Mouse (Mus musculus) hindbrain, embryonic 15.5 days (tissue): ENCODE measurements at regions not wholly inside any gene's neighbourhood (a gene's known extent, or its start where the extent isn't known, plus 50 kb on each side); places are given as distances from the start of the nearest gene placed in this dataset.

Experiments
- ATAC-seq: fragments of 200-750 bp; cut with Nextera tagmentation; 2 replicates; pipeline ENCODE4 v1.8.0; 2017; ENCODE audit warnings: low read depth, moderate number of reproducible peaks, moderate TSS enrichment; ENCODE audit not compliant: low FRiP score
- H3K27ac ChIP-seq: fragments of 300-500 bp; sonication (generic); replicated peaks from 2 replicates; pipeline ENCODE4 v1.5.1; 2015; ENCODE audit warnings: mild to moderate bottlenecking, inconsistent platforms
- H3K27me3 ChIP-seq: fragments of 300-500 bp; sonication (generic); 2 replicates; pipeline ENCODE4 v1.6.1; 2015; ENCODE audit warnings: control low read depth, inconsistent platforms
- H3K36me3 ChIP-seq: fragments of 300-500 bp; sonication (generic); 2 replicates; pipeline ENCODE4 v1.6.1; 2015; ENCODE audit warnings: control low read depth, inconsistent platforms
- H3K4me1 ChIP-seq: fragments of 300-500 bp; sonication (generic); replicated peaks from 2 replicates; pipeline ENCODE4 v1.6.1; 2015; ENCODE audit warnings: control low read depth, inconsistent platforms
- H3K4me2 ChIP-seq: fragments of 300-500 bp; sonication (generic); 2 replicates; pipeline ENCODE4 v1.6.1; 2015; ENCODE audit warnings: moderate library complexity, mild to moderate bottlenecking, inconsistent platforms
- H3K4me3 ChIP-seq: fragments of 300-500 bp; sonication (generic); 2 replicates; pipeline ENCODE4 v1.5.1; 2015; ENCODE audit warnings: mild to moderate bottlenecking, inconsistent platforms
- H3K9ac ChIP-seq: fragments of 300-500 bp; sonication (generic); 2 replicates; pipeline ENCODE4 v1.6.1; 2015; ENCODE audit warnings: inconsistent platforms
- H3K9me3 ChIP-seq: fragments of 300-500 bp; sonication (generic); 2 replicates; pipeline ENCODE4 v1.6.1; 2016; ENCODE audit warnings: control low read depth, inconsistent platforms
- WGBS: fragments of 180-500 bp; shearing (Covaris S2); methylation state at CpG from one replicate; pipeline ENCODE4 v1.1.7; 2015; 5-methylcytosine and 5-hydroxymethylcytosine counted together

GRCm38 (mm10) chr9:84304398-84304797, 379.5 kb downstream of the Bckdhb start:
- WGBS: 95% methylated on average over 2 of the region's 2 CpGs
- H3K4me3 ChIP-seq: no peak overlapping the region
- no peaks in the 10 kb centered on the region for H3K9me3 ChIP-seq
- no peak for ATAC-seq
- H3K4me2 ChIP-seq: no peak overlapping the region
- no peaks in the 10 kb centered on the region for H3K4me1 ChIP-seq
- no peak overlapping the region for H3K27ac ChIP-seq
- H3K27me3 ChIP-seq: no peaks in the 10 kb centered on the region
- H3K9ac ChIP-seq: no peak overlapping the region
- no peaks in the 10 kb centered on the region for H3K36me3 ChIP-seq

GRCm38 (mm10) chr9:84318811-84319210, 393.9 kb downstream of the Bckdhb start:
- no peak overlapping the region for H3K4me3 ChIP-seq
- ATAC-seq: no peak
- no peaks in the 10 kb centered on the region for H3K9me3 ChIP-seq
- H3K27ac ChIP-seq: no peak overlapping the region
- 70% methylated on average over 2 of the region's 2 CpGs for WGBS
- H3K4me2 ChIP-seq: no peak overlapping the region
- H3K36me3 ChIP-seq: no peaks in the 10 kb centered on the region
- no peak overlapping the region for H3K9ac ChIP-seq
- peaks cover 7% of the 10 kb centered on the region for H3K4me1 ChIP-seq
- no peaks in the 10 kb centered on the region for H3K27me3 ChIP-seq

- Histone ChIP-seq H3K36me3 (no peaks in the 10 kb centered on the region), H3K27ac (no peak overlapping the region), H3K9me3 (no peaks in the 10 kb centered on the region), H3K9ac (no peak overlapping the region), H3K4me2 (no peak overlapping the region), H3K27me3 (no peaks in the 10 kb centered on the region), H3K4me3 (no peak overlapping the region), H3K4me1 (peaks cover 7% of the 10 kb centered on the region)
- WGBS: 35% methylated on average over 2 of the region's 2 CpGs
- ATAC-seq: no peak
Observed at GRCm38 (mm10) chr9:84319338-84319737, 394.4 kb downstream of the Bckdhb start.

DNA sequence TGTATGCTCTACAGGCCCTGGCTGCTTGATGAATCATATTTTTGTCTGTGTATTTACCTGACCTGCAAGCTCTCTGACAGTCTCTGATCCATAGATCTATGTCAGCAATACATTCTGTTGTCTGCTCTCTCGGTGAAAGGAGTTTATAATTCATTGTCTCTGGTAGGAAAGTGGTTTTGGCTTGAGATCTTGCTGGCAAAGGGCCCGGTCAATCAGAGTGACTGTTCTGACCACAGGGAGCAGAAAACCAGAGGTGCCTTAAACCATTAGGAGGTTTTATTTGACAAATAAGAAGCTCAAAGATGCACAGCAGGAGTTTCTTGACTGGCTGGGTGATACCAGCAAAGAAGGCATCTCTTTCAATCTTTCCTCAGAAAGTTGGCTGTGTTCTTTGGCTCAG, 398.2 kb downstream of the Bckdhb start:
- ATAC-seq: no peak
- Histone ChIP-seq H3K4me3 (no peak overlapping the region), H3K4me1 (peaks cover 7% of the 10 kb centered on the region), H3K4me2 (no peak overlapping the region), H3K27ac (no peak overlapping the region), H3K9me3 (no peaks in the 10 kb centered on the region), H3K36me3 (no peaks in the 10 kb centered on the region), H3K27me3 (no peaks in the 10 kb centered on the region), H3K9ac (no peak overlapping the region)
- 43% methylated on average over 2 of the region's 2 CpGs for WGBS

GRCm38 (mm10) chr9:84331083-84331602, 406.2 kb downstream of the Bckdhb start:
- Histone ChIP-seq H3K4me3 (no peak overlapping the region), H3K27ac (no peak overlapping the region), H3K36me3 (no peaks in the 10 kb centered on the region), H3K9ac (no peak overlapping the region), H3K27me3 (no peaks in the 10 kb centered on the region), H3K9me3 (no peaks in the 10 kb centered on the region), H3K4me1 (no peaks in the 10 kb centered on the region), H3K4me2 (no peak overlapping the region)
- ATAC-seq: no peak
- WGBS: 75% methylated on average over 4 of the region's 4 CpGs

DNA sequence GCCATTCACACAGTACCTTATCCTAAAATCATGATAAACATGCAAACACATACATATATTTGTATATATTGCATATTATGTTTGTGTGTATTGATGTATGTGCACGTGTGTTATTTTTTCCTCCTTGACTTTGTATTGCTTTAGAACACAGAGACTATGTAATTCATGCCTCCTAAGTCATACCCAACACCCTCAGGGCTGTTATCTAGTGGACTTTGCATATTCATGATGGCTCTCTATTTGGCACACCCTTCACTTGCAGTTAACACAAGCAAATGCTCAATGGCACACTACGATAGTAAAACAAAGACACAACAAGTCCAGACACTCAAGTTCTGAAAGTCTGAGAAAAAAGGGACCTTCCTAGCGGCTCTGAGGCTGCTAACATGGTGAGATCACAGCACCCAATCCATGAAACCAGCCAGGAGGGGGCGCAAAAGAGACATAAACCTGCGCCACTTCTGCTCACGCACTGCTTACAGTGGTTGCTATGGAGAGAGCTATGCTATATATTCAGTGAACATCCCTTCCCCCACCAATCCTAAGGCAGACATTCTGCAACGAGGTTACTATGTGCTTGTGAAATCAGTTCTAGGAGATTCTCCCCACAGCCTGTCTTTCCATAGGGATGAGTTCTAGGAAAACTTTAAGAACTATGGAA, 418.6 kb downstream of the Bckdhb start:
- WGBS: 13% methylated on average over 7 of the region's 7 CpGs
- H3K4me3 ChIP-seq: no peak overlapping the region
- peak; percentile 92 for ATAC-seq
- no peaks in the 10 kb centered on the region for H3K36me3 ChIP-seq
- H3K4me2 ChIP-seq: no peak overlapping the region
- no peak overlapping the region for H3K9ac ChIP-seq
- H3K27ac ChIP-seq: no peak overlapping the region
- no peaks in the 10 kb centered on the region for H3K4me1 ChIP-seq
- no peaks in the 10 kb centered on the region for H3K9me3 ChIP-seq
- no peaks in the 10 kb centered on the region for H3K27me3 ChIP-seq

DNA sequence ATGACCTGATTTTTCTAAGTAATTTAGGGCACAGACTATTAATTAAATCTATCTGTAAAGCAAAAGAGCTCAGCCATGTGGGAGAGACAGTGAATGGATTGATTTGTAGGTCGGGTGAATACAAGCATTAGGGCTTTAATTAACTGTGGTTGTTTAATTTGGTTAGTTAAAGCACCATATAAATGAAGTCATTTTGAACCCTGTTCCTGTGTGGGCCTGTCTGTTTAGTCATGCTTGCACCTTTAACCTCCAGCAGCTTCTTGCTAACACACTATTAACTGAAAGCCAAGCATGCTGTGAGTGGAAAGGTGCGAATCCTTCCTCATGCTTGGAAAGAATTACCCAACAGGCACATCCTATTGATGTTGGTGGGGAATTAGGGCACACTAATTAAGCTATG, 425.3 kb downstream of the Bckdhb start:
- no peak overlapping the region for H3K27ac ChIP-seq
- no peak overlapping the region for H3K4me2 ChIP-seq
- H3K4me3 ChIP-seq: no peak overlapping the region
- 0 out of 2 replicates have a peak, but pooled peaks have one; percentile 56 for ATAC-seq
- H3K9me3 ChIP-seq: no peaks in the 10 kb centered on the region
- no peak overlapping the region for H3K9ac ChIP-seq
- WGBS: 45% methylated on average over 2 of the region's 2 CpGs
- no peaks in the 10 kb centered on the region for H3K27me3 ChIP-seq
- H3K4me1 ChIP-seq: no peaks in the 10 kb centered on the region
- no peaks in the 10 kb centered on the region for H3K36me3 ChIP-seq

DNA sequence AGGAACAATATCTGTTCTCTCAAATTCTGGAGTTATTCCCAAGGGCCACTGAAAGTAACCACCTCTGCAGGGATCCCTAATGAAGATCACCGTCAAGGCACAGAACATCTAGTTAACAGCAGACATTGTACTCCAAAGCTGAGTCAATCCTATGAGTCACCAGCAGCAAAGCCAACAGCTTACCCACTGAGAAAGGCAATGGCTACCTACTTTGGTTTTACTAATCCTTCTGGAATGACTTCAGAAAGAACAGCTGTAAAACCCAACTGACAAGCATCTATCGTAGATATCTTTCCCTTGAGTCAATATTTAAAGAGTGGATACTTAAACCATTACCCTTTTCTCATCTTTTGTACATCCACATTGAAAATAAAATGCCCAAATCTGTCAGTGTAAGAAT, 429.5 kb downstream of the Bckdhb start:
- Histone ChIP-seq H3K4me3 (no peak overlapping the region), H3K27me3 (no peaks in the 10 kb centered on the region), H3K9ac (no peak overlapping the region), H3K27ac (no peak overlapping the region), H3K9me3 (no peaks in the 10 kb centered on the region), H3K36me3 (no peaks in the 10 kb centered on the region), H3K4me1 (no peaks in the 10 kb centered on the region), H3K4me2 (no peak overlapping the region)
- 94% methylated on average over 2 of the region's 2 CpGs for WGBS
- ATAC-seq: no peak

- WGBS: 97% methylated on average over 2 of the region's 2 CpGs
- Histone ChIP-seq H3K27me3 (no peaks in the 10 kb centered on the region), H3K9me3 (no peaks in the 10 kb centered on the region), H3K27ac (no peak overlapping the region), H3K9ac (no peak overlapping the region), H3K36me3 (no peaks in the 10 kb centered on the region), H3K4me3 (no peak overlapping the region), H3K4me2 (no peak overlapping the region), H3K4me1 (no peaks in the 10 kb centered on the region)
- no peak for ATAC-seq
Observed at GRCm38 (mm10) chr9:84356167-84356566, 431.2 kb downstream of the Bckdhb start.

DNA sequence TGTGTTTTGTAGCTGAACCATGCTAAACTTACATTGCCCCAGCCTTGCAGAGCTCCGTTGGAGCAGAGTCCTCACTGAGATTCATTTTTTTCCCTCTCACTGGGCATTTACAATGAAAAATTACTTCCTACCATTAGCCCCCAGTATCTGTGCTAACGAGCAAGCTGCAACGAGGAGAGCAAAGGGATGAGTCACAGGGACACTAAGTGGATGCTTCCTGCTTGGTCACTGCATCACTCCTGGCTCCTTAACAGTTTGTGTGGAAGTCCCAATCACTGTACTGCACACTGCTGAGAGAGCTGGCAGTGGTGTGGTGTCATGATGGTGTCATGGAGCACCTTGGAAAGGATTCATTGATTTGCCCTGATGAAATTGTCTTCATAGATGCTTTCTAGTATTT, 434.9 kb downstream of the Bckdhb start:
- Histone ChIP-seq H3K4me3 (no peak overlapping the region), H3K36me3 (no peaks in the 10 kb centered on the region), H3K27ac (no peak overlapping the region), H3K9ac (no peak overlapping the region), H3K9me3 (no peaks in the 10 kb centered on the region), H3K27me3 (no peaks in the 10 kb centered on the region), H3K4me2 (no peak overlapping the region), H3K4me1 (no peaks in the 10 kb centered on the region)
- no peak for ATAC-seq
- 39% methylated on average over 3 of the region's 3 CpGs for WGBS

GRCm38 (mm10) chr9:84360484-84360883, 435.5 kb downstream of the Bckdhb start:
- no peak overlapping the region for H3K4me2 ChIP-seq

DNA sequence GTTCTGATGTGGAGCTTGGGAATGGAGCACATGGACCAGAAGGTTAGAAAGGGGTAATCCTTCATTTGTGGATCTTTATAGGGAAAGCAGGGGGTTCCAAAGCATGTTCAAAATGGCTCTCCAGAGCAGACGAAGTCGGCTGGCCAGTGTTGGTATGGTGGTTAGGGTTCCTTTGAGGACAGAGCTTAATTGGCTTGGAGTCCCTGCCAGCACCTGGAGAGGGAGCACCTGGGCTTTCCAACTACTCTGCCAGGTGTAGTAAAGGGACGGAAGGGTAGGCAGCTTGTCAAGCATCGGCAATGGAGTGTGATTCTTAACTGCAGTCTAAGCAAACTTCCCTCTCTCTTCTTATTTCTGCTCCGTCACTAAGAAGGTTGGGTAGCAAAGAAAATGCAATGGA, 438.5 kb downstream of the Bckdhb start:
- no peaks in the 10 kb centered on the region for H3K4me1 ChIP-seq
- 89% methylated on average over 5 of the region's 5 CpGs for WGBS
- no peak overlapping the region for H3K4me2 ChIP-seq
- H3K27ac ChIP-seq: no peak overlapping the region
- no peaks in the 10 kb centered on the region for H3K9me3 ChIP-seq
- no peak for ATAC-seq
- H3K9ac ChIP-seq: no peak overlapping the region
- H3K27me3 ChIP-seq: no peaks in the 10 kb centered on the region
- no peak overlapping the region for H3K4me3 ChIP-seq
- H3K36me3 ChIP-seq: no peaks in the 10 kb centered on the region

More at GRCm38 (mm10) chr9:84360484-84360883, 435.5 kb downstream of the Bckdhb start:
- no peaks in the 10 kb centered on the region for H3K9me3 ChIP-seq
- no peaks in the 10 kb centered on the region for H3K27me3 ChIP-seq
- H3K4me1 ChIP-seq: no peaks in the 10 kb centered on the region
- no peaks in the 10 kb centered on the region for H3K36me3 ChIP-seq
- no peak overlapping the region for H3K27ac ChIP-seq
- 51% methylated on average over 4 of the region's 4 CpGs for WGBS
- no peak for ATAC-seq
- H3K9ac ChIP-seq: no peak overlapping the region
- H3K4me3 ChIP-seq: no peak overlapping the region

DNA sequence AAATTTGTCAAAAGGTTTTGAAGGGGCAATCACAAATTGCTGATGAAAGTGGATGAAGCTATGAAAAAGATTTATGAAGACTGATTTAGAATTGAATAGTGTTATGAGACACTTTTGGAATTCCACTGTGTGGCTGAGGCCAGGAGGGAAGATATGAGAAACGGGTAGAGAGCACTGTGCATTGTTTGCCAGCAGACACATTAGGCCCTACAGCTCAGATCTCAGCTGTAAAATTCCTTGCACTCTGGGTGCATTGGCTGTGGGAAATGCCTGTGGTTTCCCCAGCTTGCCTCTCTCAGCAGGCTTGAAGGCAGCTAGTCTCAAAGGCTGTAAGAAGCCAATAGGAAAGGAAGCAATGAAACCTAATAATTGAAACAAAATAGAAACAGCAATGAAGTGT, 444.3 kb downstream of the Bckdhb start:
- no peak overlapping the region for H3K4me3 ChIP-seq
- H3K36me3 ChIP-seq: no peaks in the 10 kb centered on the region
- H3K4me1 ChIP-seq: no peaks in the 10 kb centered on the region
- no peaks in the 10 kb centered on the region for H3K27me3 ChIP-seq
- no peak overlapping the region for H3K4me2 ChIP-seq
- 49% methylated on average over 1 of the region's 1 CpGs for WGBS
- H3K27ac ChIP-seq: no peak overlapping the region
- ATAC-seq: no peak
- H3K9me3 ChIP-seq: no peaks in the 10 kb centered on the region
- no peak overlapping the region for H3K9ac ChIP-seq
